ENCODE assay signal across 8 mouse cellular contexts in the genomic region with DNA sequence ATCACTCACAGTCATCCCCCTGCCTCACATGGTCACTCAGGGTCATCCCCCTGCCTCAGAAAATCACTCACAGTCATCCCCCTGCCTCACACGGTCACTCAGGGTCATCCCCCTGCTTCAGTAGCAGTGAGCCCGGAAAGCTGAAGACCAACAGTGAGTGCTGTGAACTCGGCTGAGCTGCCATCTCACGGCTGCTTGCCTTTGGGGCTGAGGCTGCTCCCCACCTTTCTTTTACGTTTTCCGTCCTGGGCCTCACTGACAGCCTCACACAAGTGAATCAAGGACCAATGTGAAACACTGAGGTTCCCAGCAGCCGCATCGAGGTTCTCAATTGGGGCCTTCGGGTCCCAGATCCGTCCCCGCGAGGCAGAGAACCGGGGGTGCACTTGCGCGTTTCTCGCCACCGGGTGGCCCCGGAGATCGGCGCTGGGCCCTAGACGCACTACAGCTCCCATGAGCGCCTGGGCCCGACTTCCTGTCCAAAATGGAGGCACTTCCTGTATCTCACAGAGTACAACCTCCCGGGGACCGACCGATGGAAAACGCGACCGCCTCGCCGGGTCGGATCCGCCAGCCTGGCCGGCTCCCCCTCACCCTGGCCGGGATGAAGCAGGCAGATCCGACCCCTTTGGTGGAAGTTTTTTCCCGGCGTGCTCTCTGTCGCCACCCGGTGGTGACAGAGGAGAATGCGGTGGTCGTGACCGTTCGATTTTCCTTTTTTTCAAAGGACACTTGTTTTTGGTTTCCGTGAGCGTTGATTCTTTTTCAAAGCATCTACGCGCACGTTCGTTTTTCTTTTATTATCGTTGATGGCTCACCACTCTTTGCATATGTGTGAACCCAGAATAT. TPM values are rescaled to one million over a fixed set of nuclear protein-coding genes. Genes with fewer than 3 reads are reported as not detected.
DNase-seq lines count a peak whose midpoint lies in the region; TF ChIP-seq lines count a peak whose summit lies in the region.
"Not testable (repeated sequence)": the region's sequence is repeated elsewhere in the genome, so short reads cannot be mapped to it uniquely, and the experiment has no call there.

No protein-coding gene starts in this region.

- 39% methylated on average over 46 of the region's 51 CpGs for WGBS in macrophage (ENCODE audit: missing documents)

- H3K36me3 ChIP-seq in macrophage (ENCODE audit: inconsistent target): peaks cover 56% of the 10 kb centered on the region

- peak overlapping the region; percentile 10 for H3K27ac ChIP-seq in left cerebral cortex, adult 2 months
- H3K27ac ChIP-seq in macrophage: peak overlapping the region; percentile 19

- peak; percentile 65 for DNase-seq in adipocyte (ENCODE audit: low spot score)
- peak; percentile 45 for DNase-seq in embryo, embryonic 10 days (ENCODE audit: low spot score)
- peak; percentile 78 to 79 for DNase-seq in gastrocnemius, adult 8-10 months (ENCODE audit: low spot score in 2 of 2)
- peak; percentile 66 for DNase-seq in hindlimb bud, embryonic 11.5 days (ENCODE audit: extremely low spot score, low read depth, low spot score)
- DNase-seq in left cerebral cortex, adult 2 months (ENCODE audit: extremely low spot score in 1 of 2, low spot score in 2 of 2): peak; percentile 88 to 91
- peak; percentile 83 for DNase-seq in retina, postnatal 7 days (ENCODE audit: low read depth, low spot score)
- DNase-seq in urinary bladder, adult 2 months (ENCODE audit: low spot score): peak; percentile 78

- H3K79me2 ChIP-seq in macrophage (ENCODE audit: inconsistent target): peaks cover 12% of the 10 kb centered on the region; the same call in 1 of the 2 replicates

- TF ChIP-seq CTCF in left cerebral cortex, adult 2 months (IDR thresholded peaks at IDR 0.05): not testable (repeated sequence)

- H3K4me3 ChIP-seq in left cerebral cortex, adult 2 months: peak overlapping the region; percentile 30
- H3K4me3 ChIP-seq in macrophage (ENCODE audit: inconsistent target): peak overlapping the region; percentile 2; the same call in 1 of the 2 replicates

- intact Hi-C loops in left cerebral cortex, adult 2 months (cut with DNase I): loop anchor here (1.0 kb wide), 1 partner anchor 70 kb away; no protein-coding TSS in a partner anchor

RNA-seq across cellular contexts. Expression of gene Gm21887, which starts 22.7 kb away (rescaled TPM):
- total RNA-seq in gastrocnemius, adult 8-10 months (2022): 10 to 100 TPM; 16.4 to 40.2 (median 21.6) TPM
- 100 to 1,000 TPM; 190 to 207 TPM for total RNA-seq in left cerebral cortex, adult 2 months (2021)
- 1,000 to 10,000 TPM in 16 of 26 experiments, 100 to 1,000 TPM in 10; 644 to 7,809 (median 1,101) TPM for total RNA-seq in macrophage (2018; cell fraction: chromatin; rRNA removed)
- total RNA-seq in macrophage (2018; cell fraction: cytosol; rRNA removed): 100 to 1,000 TPM in 1 of 26 experiments, 10 to 100 TPM in 25; 11.8 to 160 (median 27.3) TPM
- total RNA-seq in macrophage (2018; cell fraction: nucleus; rRNA removed): 1,000 to 10,000 TPM in 5 of 26 experiments, 100 to 1,000 TPM in 20, 10 to 100 TPM in 1; 96.6 to 1,945 (median 481) TPM
- 45.5 to 114 TPM (median 105 TPM) in 3 replicates for polyA plus RNA-seq in macrophage (2018)
- 220 and 239 TPM in 2 replicates for polyA plus RNA-seq in urinary bladder, adult 2 months (2012; rRNA removed)

Comparison
In these comparisons a context has a peak if more than half of its experiments do, and no peak if none do; other contexts are left out.
1. Peak in every context shown above with its lines: DNase-seq, H3K4me3 ChIP-seq and H3K27ac ChIP-seq.
2. RNA of gene Gm21887, which starts 22.7 kb away (total RNA-seq): 190 to 207 TPM in left cerebral cortex, adult 2 months; 16.4 to 40.2 TPM in gastrocnemius, adult 8-10 months; every median in the first group is over 4 times any median in the second.